ENCODE assay signal across 8 mouse cellular contexts in genomic region chr4:43579731-43580130, GRCm38 (mm10). TPM values are rescaled to one million over a fixed set of nuclear protein-coding genes. Genes with fewer than 3 reads are reported as not detected.
DNase-seq lines count a peak whose midpoint lies in the region; ATAC-seq and TF ChIP-seq lines count a peak whose summit lies in the region.
"Had no signal": no experiment of that assay in that cellular context is flagged by ENCODE, and none has a peak within 500 bp of the region (broad histone marks: within the 10 kb centered on the region; RNA-seq: fewer than 3 reads in every experiment).

No protein-coding gene starts in this region.

- TF ChIP-seq CTCF in lung, embryonic 14.5 days (IDR thresholded peaks at IDR 0.05; ENCODE audit: low read depth), result no peak

- H3K9ac ChIP-seq in lung, embryonic 14.5 days, result peak overlapping the region; percentile 77
- H3K9ac ChIP-seq in neural tube, embryonic 15.5 days (replicated peaks), result peak overlapping the region; percentile 84

- DNase-seq in lung, embryonic 14.5 days, result no peak
- DNase-seq in lung, postnatal 4 days, result no peak
- DNase-seq in forebrain, embryonic 10.5 days (ENCODE audit: extremely low spot score, low spot score), result no peak
- no peak for DNase-seq in limb, embryonic 10.5 days (ENCODE audit: low spot score)
- no peak for DNase-seq in layer of hippocampus, postnatal 14 days (ENCODE audit: low spot score in 2 of 2)
- DNase-seq in left cerebral cortex, postnatal 36 days (ENCODE audit: low spot score in 2 of 2), result no peak
- DNase-seq: kidney, adult 2 months had no signal

- no peaks in the 10 kb centered on the region for H3K9me3 ChIP-seq in lung, embryonic 14.5 days (ENCODE audit: low read depth, low read length)
- H3K9me3 ChIP-seq in forebrain, embryonic 10.5 days, result no peaks in the 10 kb centered on the region
- no peaks in the 10 kb centered on the region for H3K9me3 ChIP-seq in limb, embryonic 10.5 days (replicated peaks)
- no peaks in the 10 kb centered on the region for H3K9me3 ChIP-seq in neural tube, embryonic 15.5 days (replicated peaks)

- H3K27ac ChIP-seq in lung, embryonic 14.5 days (ENCODE audit: low read depth), result no peak overlapping the region
- no peak overlapping the region for H3K27ac ChIP-seq in forebrain, embryonic 10.5 days
- H3K27ac ChIP-seq in limb, embryonic 10.5 days, result peak overlapping the region; percentile 94; the same call in 1 of the 2 replicates
- H3K27ac ChIP-seq in neural tube, embryonic 15.5 days (replicated peaks), result peak overlapping the region; percentile 87; the same call in 1 of the 2 replicates

- intact Hi-C loops in left cerebral cortex, postnatal 36 days (cut with DNase I), result loop anchor here (2.0 kb wide), 1 partner anchor 17 kb away; the partner anchor contains the start of genes Creb3 and Tln1

- no peaks in the 10 kb centered on the region for H3K27me3 ChIP-seq in lung, embryonic 14.5 days (ENCODE audit: insufficient read depth, low read length)
- H3K27me3 ChIP-seq in forebrain, embryonic 10.5 days (ENCODE audit: poor library complexity, severe bottlenecking), result no peaks in the 10 kb centered on the region
- H3K27me3 ChIP-seq in limb, embryonic 10.5 days (ENCODE audit: low read depth, poor library complexity, severe bottlenecking), result no peaks in the 10 kb centered on the region
- H3K27me3 ChIP-seq in neural tube, embryonic 15.5 days (replicated peaks), result no peaks in the 10 kb centered on the region

- peaks cover 46% of the 10 kb centered on the region for H3K36me3 ChIP-seq in lung, embryonic 14.5 days (ENCODE audit: insufficient read depth)
- peaks cover 62% of the 10 kb centered on the region for H3K36me3 ChIP-seq in forebrain, embryonic 10.5 days (replicated peaks)
- peaks cover 61% of the 10 kb centered on the region for H3K36me3 ChIP-seq in limb, embryonic 10.5 days
- peaks cover 40% of the 10 kb centered on the region for H3K36me3 ChIP-seq in neural tube, embryonic 15.5 days

- ATAC-seq in lung, embryonic 14.5 days (ENCODE audit: insufficient read depth), result no peak
- ATAC-seq in neural tube, embryonic 15.5 days (ENCODE audit: low FRiP score), result no peak

- H3K4me3 ChIP-seq in lung, embryonic 14.5 days (ENCODE audit: low read depth, low read length), result peak overlapping the region; percentile 76
- H3K4me3 ChIP-seq in forebrain, embryonic 10.5 days, result peak overlapping the region; percentile 96
- H3K4me3 ChIP-seq in limb, embryonic 10.5 days, result peak overlapping the region; percentile 84
- H3K4me3 ChIP-seq in neural tube, embryonic 15.5 days (replicated peaks), result peak overlapping the region; percentile 86

- peaks cover 15% of the 10 kb centered on the region; the same call in 1 of the 2 replicates for H3K4me1 ChIP-seq in lung, embryonic 14.5 days (ENCODE audit: insufficient read depth)
- H3K4me1 ChIP-seq in forebrain, embryonic 10.5 days, result peaks cover 55% of the 10 kb centered on the region
- H3K4me1 ChIP-seq in limb, embryonic 10.5 days, result peaks cover 53% of the 10 kb centered on the region
- peaks cover 46% of the 10 kb centered on the region for H3K4me1 ChIP-seq in neural tube, embryonic 15.5 days

- 84% methylated on average over 6 of the region's 6 CpGs for WGBS in lung, embryonic 14.5 days
- 89% methylated on average over 6 of the region's 6 CpGs for WGBS in forebrain, embryonic 10.5 days
- WGBS in limb, embryonic 10.5 days, result 76% methylated on average over 6 of the region's 6 CpGs
- WGBS in neural tube, embryonic 15.5 days, result 82% methylated on average over 6 of the region's 6 CpGs

- peak overlapping the region; percentile 79 for H3K4me2 ChIP-seq in lung, embryonic 14.5 days
- peak overlapping the region; percentile 95 for H3K4me2 ChIP-seq in neural tube, embryonic 15.5 days

RNA-seq across cellular contexts. Expression of gene Gba2, which starts 1.1 kb away (rescaled TPM):
- 18.6 and 19.3 TPM in 2 replicates for polyA plus RNA-seq in lung, embryonic 14.5 days (2014; fragmentation: Nextera tagmentation; extraction: Ambion mirVana)
- 24.3 and 26.4 TPM in 2 replicates for polyA plus RNA-seq in forebrain, embryonic 10.5 days (2016; fragmentation: Nextera tagmentation; extraction: Ambion mirVana)
- polyA plus RNA-seq in limb, embryonic 10.5 days (2016; fragmentation: Nextera tagmentation; extraction: Ambion mirVana), result 24.3 and 29.2 TPM in 2 replicates
- 48.1 and 54.5 TPM in 2 replicates for polyA plus RNA-seq in neural tube, embryonic 15.5 days (2015; fragmentation: Nextera tagmentation; extraction: Ambion mirVana)
- total RNA-seq in layer of hippocampus, postnatal 14 days (2021), result 10 to 100 TPM; 56.1 to 60.6 TPM
- 10 to 100 TPM; 64.9 to 71.9 TPM for total RNA-seq in left cerebral cortex, postnatal 36 days (2021)

RNA-seq across cellular contexts. Expression of gene Rgp1, which starts 1.2 kb away (rescaled TPM):
- polyA plus RNA-seq in lung, embryonic 14.5 days (2014; fragmentation: Nextera tagmentation; extraction: Ambion mirVana), result 28.2 and 31.9 TPM in 2 replicates
- polyA plus RNA-seq in forebrain, embryonic 10.5 days (2016; fragmentation: Nextera tagmentation; extraction: Ambion mirVana), result 15.3 and 24.2 TPM in 2 replicates
- 22.7 and 30.0 TPM in 2 replicates for polyA plus RNA-seq in limb, embryonic 10.5 days (2016; fragmentation: Nextera tagmentation; extraction: Ambion mirVana)
- polyA plus RNA-seq in neural tube, embryonic 15.5 days (2015; fragmentation: Nextera tagmentation; extraction: Ambion mirVana), result 22.0 and 23.9 TPM in 2 replicates
- total RNA-seq in layer of hippocampus, postnatal 14 days (2021), result 10 to 100 TPM; 44.5 to 55.8 TPM
- total RNA-seq in left cerebral cortex, postnatal 36 days (2021), result 10 to 100 TPM; 42.3 to 55.8 TPM

RNA-seq across cellular contexts. Expression of gene Msmp, which starts 4.6 kb away (rescaled TPM):
- polyA plus RNA-seq in lung, embryonic 14.5 days (2014; fragmentation: Nextera tagmentation; extraction: Ambion mirVana), result not detected in 2 replicates
- 0.97 TPM in 1 of 2 replicates, not detected in the other for polyA plus RNA-seq in forebrain, embryonic 10.5 days (2016; fragmentation: Nextera tagmentation; extraction: Ambion mirVana)
- 0.44 TPM in 1 of 2 replicates, not detected in the other for polyA plus RNA-seq in limb, embryonic 10.5 days (2016; fragmentation: Nextera tagmentation; extraction: Ambion mirVana)
- 1.2 and 1.5 TPM in 2 replicates for polyA plus RNA-seq in neural tube, embryonic 15.5 days (2015; fragmentation: Nextera tagmentation; extraction: Ambion mirVana)
- not detected for total RNA-seq in layer of hippocampus, postnatal 14 days (2021)
- not detected for total RNA-seq in left cerebral cortex, postnatal 36 days (2021)

RNA-seq across cellular contexts. Expression of gene Tln1, which starts 17.2 kb away (rescaled TPM):
- polyA plus RNA-seq in lung, embryonic 14.5 days (2014; fragmentation: Nextera tagmentation; extraction: Ambion mirVana), result 84.9 and 93.8 TPM in 2 replicates
- polyA plus RNA-seq in forebrain, embryonic 10.5 days (2016; fragmentation: Nextera tagmentation; extraction: Ambion mirVana), result 42.5 and 43.0 TPM in 2 replicates
- 46.8 and 51.1 TPM in 2 replicates for polyA plus RNA-seq in limb, embryonic 10.5 days (2016; fragmentation: Nextera tagmentation; extraction: Ambion mirVana)
- 63.5 and 70.8 TPM in 2 replicates for polyA plus RNA-seq in neural tube, embryonic 15.5 days (2015; fragmentation: Nextera tagmentation; extraction: Ambion mirVana)
- 10 to 100 TPM; 46.0 to 52.1 TPM for total RNA-seq in layer of hippocampus, postnatal 14 days (2021)
- total RNA-seq in left cerebral cortex, postnatal 36 days (2021), result 10 to 100 TPM; 43.0 to 45.4 TPM

RNA-seq across cellular contexts. Expression of gene Creb3, which starts 17.6 kb away (rescaled TPM):
- 47.2 and 52.8 TPM in 2 replicates for polyA plus RNA-seq in lung, embryonic 14.5 days (2014; fragmentation: Nextera tagmentation; extraction: Ambion mirVana)
- polyA plus RNA-seq in forebrain, embryonic 10.5 days (2016; fragmentation: Nextera tagmentation; extraction: Ambion mirVana), result 32.5 and 34.4 TPM in 2 replicates
- 27.3 and 40.5 TPM in 2 replicates for polyA plus RNA-seq in limb, embryonic 10.5 days (2016; fragmentation: Nextera tagmentation; extraction: Ambion mirVana)
- 80.8 and 82.0 TPM in 2 replicates for polyA plus RNA-seq in neural tube, embryonic 15.5 days (2015; fragmentation: Nextera tagmentation; extraction: Ambion mirVana)
- total RNA-seq in layer of hippocampus, postnatal 14 days (2021), result 10 to 100 TPM; 74.0 TPM
- 10 to 100 TPM; 74.4 to 84.8 TPM for total RNA-seq in left cerebral cortex, postnatal 36 days (2021)

Comparison
In these comparisons a context has a peak if more than half of its experiments do, and no peak if none do; other contexts are left out.
1. H3K27ac ChIP-seq: peak in limb, embryonic 10.5 days (single experiment) and neural tube, embryonic 15.5 days (single experiment); none in lung, embryonic 14.5 days (single experiment) and forebrain, embryonic 10.5 days (single experiment).
2. Peak in every context shown above with its lines, with median percentiles within 50 percentile points of each other: H3K4me3 ChIP-seq.